30 mouse cellular contexts compared by ENCODE assay signal in genomic region chr9:86916543-86916942, GRCm38 (mm10). TPM values are rescaled to one million over a fixed set of nuclear protein-coding genes. Genes with fewer than 3 reads are reported as not detected.
DNase-seq lines count a peak whose midpoint lies in the region; ATAC-seq lines count a peak whose summit lies in the region.
"Had no signal": no experiment of that assay in that cellular context is flagged by ENCODE, and none has a peak within 500 bp of the region (broad histone marks: within the 10 kb centered on the region; RNA-seq: fewer than 3 reads in every experiment).

No protein-coding gene starts in this region.

- H3K27ac ChIP-seq in heart, embryonic 12.5 days (ENCODE audit: poor library complexity, severe bottlenecking): peak overlapping the region; percentile 68
- H3K27ac ChIP-seq in heart, embryonic 15.5 days: peak overlapping the region; percentile 83
- H3K27ac ChIP-seq: embryonic facial prominence, embryonic 13.5 days; forebrain, embryonic 10.5 days; forebrain, embryonic 13.5 days; gastrocnemius, adult 2 months; hindbrain, embryonic 10.5 days; hindbrain, embryonic 13.5 days; intestine, embryonic 15.5 days; kidney, embryonic 15.5 days had no signal

- H3K4me1 ChIP-seq in heart, embryonic 12.5 days (replicated peaks): peaks cover 6% of the 10 kb centered on the region
- H3K4me1 ChIP-seq in heart, embryonic 15.5 days (replicated peaks): peaks cover 5% of the 10 kb centered on the region
- H3K4me1 ChIP-seq: embryonic facial prominence, embryonic 13.5 days; forebrain, embryonic 10.5 days; forebrain, embryonic 13.5 days; hindbrain, embryonic 10.5 days; hindbrain, embryonic 13.5 days; intestine, embryonic 15.5 days; kidney, embryonic 15.5 days had no signal

- DNase-seq in heart, adult 9 months (ENCODE audit: low spot score in 2 of 2): no peak
- DNase-seq in heart, postnatal 14 days: no peak
- peak; percentile 6 to 7 for DNase-seq in heart, postnatal 10 days
- DNase-seq in heart, postnatal 4 days: no peak
- DNase-seq: adrenal gland, adult 2 months; adrenal gland, postnatal 14 days; cerebellum, adult 11 months; cerebellum, adult 2 months; cerebellum, adult 9-11 months; cerebellum, postnatal 25 days; gastrocnemius, adult 2 months; gastrocnemius, postnatal 14 days; heart, adult 11 months; kidney, adult 11 months; kidney, adult 8-10 months had no signal

- intact Hi-C loops in heart, postnatal 14 days (cut with DNase I): no loop called here
- intact Hi-C loops in heart, postnatal 10 days (cut with DNase I): no loop called here

- no peak overlapping the region for H3K9ac ChIP-seq in heart, embryonic 12.5 days
- H3K9ac ChIP-seq in heart, embryonic 15.5 days: no peak overlapping the region
- H3K9ac ChIP-seq: embryonic facial prominence, embryonic 13.5 days; forebrain, embryonic 13.5 days; hindbrain, embryonic 13.5 days; intestine, embryonic 15.5 days; kidney, embryonic 15.5 days had no signal

- no peak overlapping the region for H3K4me3 ChIP-seq in heart, embryonic 12.5 days
- H3K4me3 ChIP-seq in heart, embryonic 15.5 days: no peak overlapping the region
- H3K4me3 ChIP-seq: embryonic facial prominence, embryonic 13.5 days; forebrain, embryonic 10.5 days; forebrain, embryonic 13.5 days; gastrocnemius, adult 2 months; hindbrain, embryonic 10.5 days; hindbrain, embryonic 13.5 days; intestine, embryonic 15.5 days; kidney, embryonic 15.5 days had no signal

- no peaks in the 10 kb centered on the region for H3K27me3 ChIP-seq in heart, embryonic 12.5 days (replicated peaks)
- no peaks in the 10 kb centered on the region for H3K27me3 ChIP-seq in heart, embryonic 15.5 days
- H3K27me3 ChIP-seq: embryonic facial prominence, embryonic 13.5 days; forebrain, embryonic 13.5 days; hindbrain, embryonic 13.5 days; intestine, embryonic 15.5 days; kidney, embryonic 15.5 days had no signal

- H3K9me3 ChIP-seq in heart, embryonic 12.5 days (replicated peaks): no peaks in the 10 kb centered on the region
- no peaks in the 10 kb centered on the region for H3K9me3 ChIP-seq in heart, embryonic 15.5 days (replicated peaks)
- H3K9me3 ChIP-seq: embryonic facial prominence, embryonic 13.5 days; forebrain, embryonic 10.5 days; forebrain, embryonic 13.5 days; hindbrain, embryonic 10.5 days; hindbrain, embryonic 13.5 days; intestine, embryonic 15.5 days; kidney, embryonic 15.5 days had no signal

- WGBS in heart, embryonic 12.5 days: 37% methylated on average over 3 of the region's 3 CpGs
- 39% methylated on average over 3 of the region's 3 CpGs for WGBS in heart, embryonic 15.5 days

- no peak overlapping the region for H3K4me2 ChIP-seq in heart, embryonic 12.5 days
- H3K4me2 ChIP-seq in heart, embryonic 15.5 days: peak overlapping the region; percentile 3; the same call in 1 of the 2 replicates
- H3K4me2 ChIP-seq: embryonic facial prominence, embryonic 13.5 days; forebrain, embryonic 13.5 days; hindbrain, embryonic 13.5 days; intestine, embryonic 15.5 days; kidney, embryonic 15.5 days had no signal

- H3K36me3 ChIP-seq in heart, embryonic 12.5 days: no peaks in the 10 kb centered on the region
- H3K36me3 ChIP-seq in heart, embryonic 15.5 days: no peaks in the 10 kb centered on the region
- H3K36me3 ChIP-seq: embryonic facial prominence, embryonic 13.5 days; forebrain, embryonic 10.5 days; hindbrain, embryonic 10.5 days; hindbrain, embryonic 13.5 days; intestine, embryonic 15.5 days; kidney, embryonic 15.5 days had no signal

- no peak for ATAC-seq in heart, embryonic 12.5 days (ENCODE audit: insufficient number of reproducible peaks, low FRiP score)
- peak; percentile 73; the same call in 1 of the 2 replicates for ATAC-seq in heart, embryonic 15.5 days (replicated peaks; ENCODE audit: insufficient number of reproducible peaks, insufficient read depth, low FRiP score, low read depth)
- ATAC-seq: CD4-positive, CD25-positive, alpha-beta regulatory T cell, adult 4 months; forebrain, embryonic 13.5 days; forebrain, embryonic 16.5 days; hindbrain, embryonic 16.5 days; intestine, embryonic 15.5 days had no signal

RNA-seq across cellular contexts. Expression of gene Snap91, which starts 36.1 kb away (rescaled TPM):
- polyA plus RNA-seq in heart, embryonic 12.5 days (2016; fragmentation: Nextera tagmentation; extraction: Ambion mirVana): 77.2 and 84.2 TPM in 2 replicates
- 81.6 and 86.1 TPM in 2 replicates for polyA plus RNA-seq in heart, embryonic 15.5 days (2015; fragmentation: Nextera tagmentation; extraction: Ambion mirVana)
- 10 to 100 TPM; 16.8 to 18.2 TPM for total RNA-seq in heart, postnatal 14 days (2021)
- 10 to 100 TPM; 35.1 to 40.7 TPM for total RNA-seq in heart, postnatal 10 days (2021)
- total RNA-seq in heart, postnatal 4 days (2021): 100 to 1,000 TPM in 1 of 2 experiments, 10 to 100 TPM in 1; 94.6 to 105 TPM
- total RNA-seq: common myeloid progenitor, adult 5-6 weeks; MEL had no signal
- polyA plus RNA-seq: C2C12; CD4-positive, CD25-positive, alpha-beta regulatory T cell, adult 4 months had no signal

Comparison
In these comparisons a context has a peak if more than half of its experiments do, and no peak if none do; other contexts are left out.
1. DNase-seq: peak in heart, postnatal 10 days (2 of 2); none in heart, adult 9 months (0 of 2), heart, postnatal 14 days (0 of 2) and heart, postnatal 4 days (single experiment).